In genomic region chr10:94519887-94520286, GRCm38 (mm10) we compare ENCODE assay signal across 13 mouse cellular contexts.
A peak's percentile ranks its signal among the peaks of the same experiment; 100 is the strongest.
DNase-seq lines count a peak whose midpoint lies in the region; ATAC-seq and TF ChIP-seq lines count a peak whose summit lies in the region.
"Had no signal": no experiment of that assay in that cellular context is flagged by ENCODE, and none has a peak within 500 bp of the region (broad histone marks: within the 10 kb centered on the region; RNA-seq: fewer than 3 reads in every experiment).

No protein-coding gene starts in this region.

- no peak overlapping the region for H3K27ac ChIP-seq in embryonic facial prominence, embryonic 12.5 days
- H3K27ac ChIP-seq in embryonic facial prominence, embryonic 10.5 days (replicated peaks): no peak overlapping the region
- peak overlapping the region; percentile 50 for H3K27ac ChIP-seq in layer of hippocampus, adult 2 months
- no peak overlapping the region for H3K27ac ChIP-seq in ES-E14 (ENCODE audit: insufficient read depth, low read depth, low read length, poor library complexity, severe bottlenecking)
- H3K27ac ChIP-seq in liver, embryonic 14.5 days: no peak overlapping the region
- no peak overlapping the region for H3K27ac ChIP-seq in intestine, embryonic 16.5 days (ENCODE audit: low read length)
- no peak overlapping the region for H3K27ac ChIP-seq in forebrain, embryonic 15.5 days (replicated peaks)
- H3K27ac ChIP-seq: forebrain, embryonic 13.5 days; limb, embryonic 13.5 days had no signal

- no peaks in the 10 kb centered on the region for H3K9me3 ChIP-seq in embryonic facial prominence, embryonic 12.5 days
- no peaks in the 10 kb centered on the region for H3K9me3 ChIP-seq in embryonic facial prominence, embryonic 10.5 days
- no peaks in the 10 kb centered on the region for H3K9me3 ChIP-seq in ES-E14 (ENCODE audit: control insufficient read depth, insufficient read depth, low read depth, low read length)
- H3K9me3 ChIP-seq in liver, embryonic 14.5 days (ENCODE audit: control insufficient read depth, low read length): no peaks in the 10 kb centered on the region
- H3K9me3 ChIP-seq in intestine, embryonic 16.5 days (ENCODE audit: control insufficient read depth, low read length): no peaks in the 10 kb centered on the region
- H3K9me3 ChIP-seq in forebrain, embryonic 15.5 days: no peaks in the 10 kb centered on the region
- H3K9me3 ChIP-seq: forebrain, embryonic 13.5 days; limb, embryonic 13.5 days had no signal

- no peak overlapping the region for H3K4me3 ChIP-seq in embryonic facial prominence, embryonic 12.5 days
- no peak overlapping the region; the same call in 1 of the 2 replicates for H3K4me3 ChIP-seq in embryonic facial prominence, embryonic 10.5 days
- peak overlapping the region; percentile 28 for H3K4me3 ChIP-seq in layer of hippocampus, adult 2 months
- peak overlapping the region; percentile 3 to 27; a peak in 1 of 4 replicates for H3K4me3 ChIP-seq in ES-E14 (ENCODE audit: insufficient read depth in 1 of 2, low read depth in 1 of 2, low read length in 2 of 2, poor library complexity in 1 of 2, severe bottlenecking in 1 of 2)
- H3K4me3 ChIP-seq in liver, embryonic 14.5 days (ENCODE audit: insufficient read depth in 1 of 2, low read depth in 2 of 2, low read length in 2 of 2): no peak overlapping the region
- no peak overlapping the region for H3K4me3 ChIP-seq in intestine, embryonic 16.5 days (ENCODE audit: low read length)
- no peak overlapping the region for H3K4me3 ChIP-seq in forebrain, embryonic 15.5 days
- H3K4me3 ChIP-seq: forebrain, embryonic 13.5 days; limb, embryonic 13.5 days had no signal

- WGBS in embryonic facial prominence, embryonic 12.5 days: 52% methylated on average over 7 of the region's 7 CpGs
- 52% methylated on average over 7 of the region's 7 CpGs for whole genome bisulfite sequencing in embryonic facial prominence, embryonic 10.5 days
- 45% methylated on average over 7 of the region's 7 CpGs for WGBS in liver, embryonic 14.5 days (ENCODE audit: insufficient replicate concordance)
- 67% methylated on average over 7 of the region's 7 CpGs for WGBS in intestine, embryonic 16.5 days
- 55% methylated on average over 7 of the region's 7 CpGs for WGBS in forebrain, embryonic 15.5 days

- peak overlapping the region; percentile 32; the same call in 1 of the 2 replicates for H3K4me2 ChIP-seq in embryonic facial prominence, embryonic 12.5 days (replicated peaks)
- H3K4me2 ChIP-seq in liver, embryonic 14.5 days (ENCODE audit: low read depth): peak overlapping the region; percentile 2; the same call in 1 of the 2 replicates
- H3K4me2 ChIP-seq in intestine, embryonic 16.5 days (ENCODE audit: low read depth, low read length): no peak overlapping the region
- H3K4me2 ChIP-seq in forebrain, embryonic 15.5 days (replicated peaks): no peak overlapping the region; the same call in 1 of the 2 replicates

- in situ Hi-C loops in ES-E14 (cut with MboI; ENCODE audit: low sequenced_read_pairs in 2 of 2, unreplicated experiment in 2 of 2): no loop called here

- no peak overlapping the region for H3K9ac ChIP-seq in embryonic facial prominence, embryonic 12.5 days
- H3K9ac ChIP-seq in ES-E14 (ENCODE audit: insufficient read depth, low read depth, low read length, poor library complexity, severe bottlenecking): no peak overlapping the region
- no peak overlapping the region for H3K9ac ChIP-seq in liver, embryonic 14.5 days (replicated peaks)
- no peak overlapping the region for H3K9ac ChIP-seq in intestine, embryonic 16.5 days (ENCODE audit: low read depth, low read length)
- no peak overlapping the region for H3K9ac ChIP-seq in forebrain, embryonic 15.5 days (replicated peaks)
- H3K9ac ChIP-seq: forebrain, embryonic 13.5 days; limb, embryonic 13.5 days had no signal

- TF ChIP-seq CTCF in layer of hippocampus, adult 2 months (conservative IDR thresholded peaks at IDR 0.05): no peak
- no peak for TF ChIP-seq CTCF in liver, embryonic 14.5 days (IDR thresholded peaks at IDR 0.05; ENCODE audit: low read depth)

- H3K36me3 ChIP-seq in embryonic facial prominence, embryonic 12.5 days: no peaks in the 10 kb centered on the region
- no peaks in the 10 kb centered on the region for H3K36me3 ChIP-seq in embryonic facial prominence, embryonic 10.5 days (replicated peaks)
- no peaks in the 10 kb centered on the region for H3K36me3 ChIP-seq in ES-E14 (ENCODE audit: control insufficient read depth, insufficient read depth, low read length, poor library complexity, severe bottlenecking)
- no peaks in the 10 kb centered on the region for H3K36me3 ChIP-seq in liver, embryonic 14.5 days (replicated peaks; ENCODE audit: control insufficient read depth, insufficient read depth, low read depth)
- no peaks in the 10 kb centered on the region for H3K36me3 ChIP-seq in intestine, embryonic 16.5 days (ENCODE audit: control insufficient read depth, insufficient read depth, low read length)
- H3K36me3 ChIP-seq in forebrain, embryonic 15.5 days: no peaks in the 10 kb centered on the region
- H3K36me3 ChIP-seq: limb, embryonic 13.5 days had no signal

- no peak for DNase-seq in embryonic facial prominence, embryonic 10.5 days (ENCODE audit: low spot score)
- DNase-seq in layer of hippocampus, adult 2 months (ENCODE audit: low spot score in 2 of 2): no peak
- no peak for DNase-seq in layer of hippocampus, adult 11-12 months (ENCODE audit: low spot score)
- DNase-seq in ES-E14 (ENCODE audit: low read depth, low spot score): no peak
- DNase-seq in liver, embryonic 14.5 days (ENCODE audit: low read depth in 3 of 3, low spot score in 3 of 3): no peak
- DNase-seq: cerebellum, adult 9-10 months; kidney, adult 2 months; right cerebral cortex, postnatal 4 days had no signal

- no peak for TF ChIP-seq EP300 in liver, embryonic 14.5 days (IDR thresholded peaks at IDR 0.05; ENCODE audit: low read depth)

- H3K27me3 ChIP-seq in embryonic facial prominence, embryonic 12.5 days: peaks cover 22% of the 10 kb centered on the region
- H3K27me3 ChIP-seq in embryonic facial prominence, embryonic 10.5 days (replicated peaks; ENCODE audit: low read depth, poor library complexity, severe bottlenecking): peaks cover 55% of the 10 kb centered on the region
- peaks cover 21% of the 10 kb centered on the region for H3K27me3 ChIP-seq in liver, embryonic 14.5 days (ENCODE audit: control insufficient read depth, insufficient read depth, low read length)
- H3K27me3 ChIP-seq in intestine, embryonic 16.5 days (replicated peaks; ENCODE audit: control insufficient read depth, insufficient read depth, low read length): no peaks in the 10 kb centered on the region
- H3K27me3 ChIP-seq in forebrain, embryonic 15.5 days: peaks cover 9% of the 10 kb centered on the region; the same call in 1 of the 2 replicates

- peaks cover 43% of the 10 kb centered on the region for H3K4me1 ChIP-seq in embryonic facial prominence, embryonic 12.5 days
- H3K4me1 ChIP-seq in embryonic facial prominence, embryonic 10.5 days: peaks cover 70% of the 10 kb centered on the region
- H3K4me1 ChIP-seq in ES-E14 (ENCODE audit: control insufficient read depth in 2 of 2, insufficient read depth in 2 of 2, low read length in 2 of 2, poor library complexity in 1 of 2): peaks cover 2 to 18% of the 10 kb centered on the region in 2 experiments; a peak in 2 of 4 replicates
- H3K4me1 ChIP-seq in liver, embryonic 14.5 days (replicated peaks; ENCODE audit: control insufficient read depth in 2 of 2, insufficient read depth in 2 of 2, low read length in 1 of 2): peaks cover 0 to 25% of the 10 kb centered on the region in 2 experiments; a peak in 3 of 4 replicates
- peaks cover 30% of the 10 kb centered on the region for H3K4me1 ChIP-seq in intestine, embryonic 16.5 days (ENCODE audit: control insufficient read depth, insufficient read depth, low read length)
- peaks cover 37% of the 10 kb centered on the region for H3K4me1 ChIP-seq in forebrain, embryonic 15.5 days

- no peak for ATAC-seq in embryonic facial prominence, embryonic 12.5 days (ENCODE audit: insufficient number of reproducible peaks, insufficient read depth, low FRiP score, low TSS enrichment)
- no peak for ATAC-seq in liver, embryonic 14.5 days (ENCODE audit: insufficient read depth)
- ATAC-seq in intestine, embryonic 16.5 days: no peak
- ATAC-seq in forebrain, embryonic 15.5 days (replicated peaks): no peak
- ATAC-seq: forebrain, embryonic 13.5 days had no signal

TF ChIP-seq in ES-E14, 5 proteins besides CTCF, POLR2A, EP300 and RAD21:
- TF ChIP-seq CHD2 (IDR thresholded peaks at IDR 0.05; ENCODE audit: low read depth, low read length): no peak
- no peak for TF ChIP-seq ZNF384 (IDR thresholded peaks at IDR 0.05; ENCODE audit: low read depth, low read length)
- no peak for TF ChIP-seq ZC3H11A (IDR thresholded peaks at IDR 0.05; ENCODE audit: borderline replicate concordance, low read depth, low read length)
- no peak for TF ChIP-seq MAFK (IDR thresholded peaks at IDR 0.05; ENCODE audit: insufficient read depth, low read depth, low read length)
- TF ChIP-seq HCFC1 (IDR thresholded peaks at IDR 0.05; ENCODE audit: borderline replicate concordance, insufficient read depth, low read length): no peak

Comparison
In these comparisons a context has a peak if more than half of its experiments do, and no peak if none do; other contexts are left out.
1. H3K4me2 ChIP-seq: peak in embryonic facial prominence, embryonic 12.5 days (single experiment) and liver, embryonic 14.5 days (single experiment); none in intestine, embryonic 16.5 days (single experiment) and forebrain, embryonic 15.5 days (single experiment).
2. H3K4me3 ChIP-seq: peak in layer of hippocampus, adult 2 months (single experiment) and ES-E14 (2 of 2); none in embryonic facial prominence, embryonic 12.5 days (single experiment), embryonic facial prominence, embryonic 10.5 days (single experiment), liver, embryonic 14.5 days (0 of 2), intestine, embryonic 16.5 days (single experiment) and forebrain, embryonic 15.5 days (single experiment).